Mouse (Mus musculus): ENCODE measurements around the gene Dynlrb1.

Dynlrb1 gene

DNA sequence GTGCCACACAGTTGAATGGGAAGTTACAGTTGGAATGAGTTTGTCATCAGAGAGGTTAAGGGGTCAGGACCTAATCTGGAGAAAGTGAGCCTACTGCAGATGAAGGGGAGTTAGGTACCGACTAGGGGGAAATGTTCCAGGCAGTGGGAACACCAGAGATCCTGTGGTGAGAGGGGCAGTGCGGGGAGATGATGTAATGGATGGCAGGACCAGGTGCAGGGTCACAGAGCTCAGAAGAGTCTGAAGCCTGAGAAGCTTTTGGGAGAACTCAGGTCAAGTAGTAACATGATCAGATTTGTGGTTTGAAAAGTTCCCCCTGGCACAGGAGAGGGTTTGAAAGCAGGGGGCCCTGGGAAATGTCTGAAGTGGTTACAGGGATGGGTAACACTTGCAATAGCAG, 43.8 kb downstream of the Dynlrb1 start:
- DNase-seq (ENCODE audit: low read depth in 2 of 2, low spot score in 2 of 2), result no peak

DNA sequence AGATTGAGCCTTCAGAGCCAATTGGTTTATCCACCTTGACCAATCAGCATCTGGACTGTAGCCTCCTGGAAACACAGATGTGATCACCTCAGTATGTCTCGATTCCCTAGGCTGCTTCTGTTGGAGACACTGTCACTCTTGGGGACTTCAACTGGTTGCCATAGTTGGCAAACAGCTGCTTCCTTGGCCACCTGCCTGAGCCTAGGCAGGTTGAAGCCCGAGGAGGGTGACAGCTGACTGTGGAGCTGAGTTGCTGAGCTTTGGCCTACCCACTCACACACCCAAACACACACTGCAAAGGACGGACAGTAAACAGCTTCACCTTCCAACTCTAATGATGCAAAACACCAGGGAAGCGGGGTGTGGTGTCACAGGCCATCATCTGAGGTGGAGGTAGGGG, 47.5 kb downstream of the Dynlrb1 start:
- no peak for DNase-seq (ENCODE audit: low read depth in 2 of 2, low spot score in 2 of 2)

DNA sequence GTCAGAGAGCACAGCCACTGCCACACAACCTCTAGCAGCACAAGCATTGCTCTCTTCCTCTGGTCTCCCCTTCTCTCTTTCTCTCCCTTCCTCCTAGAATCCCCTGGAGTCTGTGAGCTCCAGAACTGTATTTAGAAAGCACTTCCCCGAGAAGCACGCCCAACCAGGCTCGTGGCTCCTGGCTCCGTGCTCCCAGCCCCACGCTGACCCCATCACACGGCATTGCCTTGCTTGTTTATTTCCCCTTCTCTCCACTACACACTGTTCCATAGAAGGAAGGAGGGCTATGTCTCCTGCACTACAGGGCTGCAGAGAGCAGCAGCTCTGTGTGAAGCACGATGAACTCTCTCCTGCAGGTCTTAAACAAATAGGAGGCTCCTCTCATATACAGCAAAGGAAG, 48.3 kb downstream of the Dynlrb1 start:
- no peak for DNase-seq (ENCODE audit: low read depth in 2 of 2, low spot score in 2 of 2)

DNA sequence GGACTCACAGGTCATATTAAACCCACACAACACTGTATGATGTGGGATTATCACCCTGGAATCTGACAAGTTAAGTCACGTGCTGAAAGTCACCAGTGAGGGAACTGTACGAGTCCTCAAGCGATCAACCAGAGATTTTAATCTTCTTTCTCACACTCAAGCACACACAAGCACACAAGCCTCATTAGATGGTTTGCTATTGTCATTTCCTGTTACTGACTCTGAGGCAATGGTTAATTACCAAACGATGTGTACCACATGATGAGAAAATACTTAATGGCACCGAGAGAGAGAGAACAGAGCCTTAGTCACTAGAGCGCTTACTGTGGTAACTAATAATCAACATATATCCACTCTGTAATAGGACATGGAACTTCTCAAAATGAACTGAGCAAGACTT, 49.4 kb downstream of the Dynlrb1 start:
- no peak for DNase-seq (ENCODE audit: low read depth in 2 of 2, low spot score in 2 of 2)

DNA sequence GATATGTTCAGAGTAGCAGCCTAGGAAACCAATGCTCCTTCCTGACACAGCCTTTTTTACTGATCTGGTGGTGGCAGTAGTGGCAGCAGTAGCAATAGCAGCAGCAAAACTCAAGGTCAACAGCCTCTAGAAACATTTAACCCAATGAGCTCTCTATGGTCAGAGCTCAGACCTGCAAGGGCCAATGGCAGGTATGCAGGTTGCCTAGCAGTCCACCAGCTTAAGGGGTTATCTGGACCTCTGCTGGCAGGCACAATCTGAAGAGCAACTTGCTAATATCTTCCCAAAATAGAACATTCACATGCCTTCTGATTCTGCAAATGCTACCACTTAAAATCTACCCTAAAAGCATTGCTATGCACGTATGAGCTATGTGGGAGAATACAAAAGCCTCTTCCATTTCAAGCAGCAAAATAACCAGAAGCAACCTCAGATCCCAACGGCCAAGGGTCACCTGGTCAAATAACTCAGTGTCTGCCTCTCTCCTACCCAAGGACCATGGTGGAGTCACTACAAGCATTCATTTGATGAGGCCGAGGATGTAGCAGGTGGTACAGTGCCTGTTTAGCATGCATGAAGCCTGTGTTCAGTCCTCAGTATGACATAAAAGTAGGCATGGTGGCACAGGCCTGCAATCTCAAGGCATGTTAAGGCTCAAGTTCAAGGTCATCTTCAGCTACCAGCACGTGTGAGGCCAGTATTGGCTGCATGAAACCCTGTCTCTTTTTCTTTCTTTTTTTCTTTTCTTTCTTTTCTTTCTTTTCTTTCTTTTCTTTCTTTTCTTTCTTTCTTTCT, 51.3 kb downstream of the Dynlrb1 start:
- no peak for DNase-seq (ENCODE audit: low read depth in 2 of 2, low spot score in 2 of 2)

DNA sequence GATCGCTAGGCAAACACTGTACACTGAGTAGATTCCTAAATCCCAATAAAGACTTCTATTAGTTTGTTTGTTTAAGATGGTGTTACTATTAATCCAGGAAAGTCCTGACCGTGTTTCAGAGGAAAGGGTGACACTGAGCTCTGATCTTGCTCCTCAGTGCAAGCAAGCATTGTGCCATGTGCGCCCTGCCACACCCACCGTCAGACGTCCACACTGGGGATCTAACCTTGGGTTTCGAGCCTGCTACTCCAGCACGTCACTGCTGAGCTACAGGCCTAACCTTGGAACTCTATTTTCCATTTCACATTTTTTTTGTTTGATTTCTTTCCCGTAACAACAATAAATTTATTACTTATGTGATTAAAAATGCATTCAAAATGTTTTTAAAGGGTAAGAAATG, 53.7 kb downstream of the Dynlrb1 start:
- no peak for DNase-seq (ENCODE audit: low read depth in 2 of 2, low spot score in 2 of 2)

DNA sequence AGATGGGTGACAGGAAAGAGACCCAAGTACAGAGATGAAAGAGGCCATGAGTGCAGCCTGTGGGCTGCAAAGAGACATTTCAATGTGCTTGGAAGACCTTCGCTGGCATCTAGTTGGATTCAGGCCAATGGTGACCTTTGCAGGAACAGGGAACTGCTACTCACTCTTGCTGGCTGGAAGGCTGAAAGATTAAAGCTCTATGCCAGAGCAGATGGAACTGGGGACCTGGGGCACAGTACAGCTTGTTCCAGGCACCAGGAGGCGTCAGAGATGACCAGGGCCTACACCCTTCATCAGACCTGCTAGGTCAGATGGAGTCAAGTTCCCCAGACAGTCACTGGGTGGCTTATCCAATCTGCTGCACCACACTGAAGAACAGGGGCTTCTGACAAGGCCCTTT, 57.0 kb downstream of the Dynlrb1 start:
- DNase-seq (ENCODE audit: low read depth in 2 of 2, low spot score in 2 of 2), result no peak

DNA sequence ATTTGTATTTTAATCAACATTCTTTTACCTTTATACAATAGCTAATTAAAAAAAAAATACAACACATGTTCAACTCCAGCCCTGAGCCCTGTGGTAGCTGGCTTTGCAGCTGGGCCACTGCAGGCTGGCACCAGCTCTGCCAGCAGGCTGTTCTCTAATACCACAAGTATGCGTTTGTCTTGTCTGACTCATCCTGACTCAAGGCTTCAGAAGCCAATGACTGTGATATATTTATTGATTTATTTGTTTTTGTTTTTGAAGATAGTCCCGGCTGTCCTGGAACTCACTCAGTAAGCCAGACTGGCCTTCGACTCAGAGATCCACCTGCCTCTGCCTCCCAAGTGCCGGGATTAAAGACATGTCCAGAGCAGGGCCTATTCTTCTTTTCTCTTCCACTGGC, 57.6 kb downstream of the Dynlrb1 start:
- no peak for DNase-seq (ENCODE audit: low read depth in 2 of 2, low spot score in 2 of 2)

DNA sequence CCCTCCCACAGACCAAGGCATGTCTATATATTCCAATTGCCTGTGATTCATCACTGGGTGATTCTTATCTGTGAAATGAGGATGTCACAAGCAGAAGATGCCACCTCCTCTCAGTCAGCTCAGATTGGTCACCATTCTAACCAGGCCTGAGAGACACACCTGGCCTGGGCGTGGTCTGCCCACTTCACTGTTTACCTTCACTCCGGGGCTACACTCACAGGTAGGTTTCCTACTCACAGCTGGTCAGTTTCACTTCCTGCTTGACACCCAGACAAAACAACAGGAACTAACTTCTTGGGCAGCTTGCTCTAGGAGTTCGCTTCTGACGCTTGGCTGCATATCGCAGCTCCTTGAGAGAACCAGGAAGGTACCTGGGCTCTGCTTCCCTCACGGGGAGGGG, 59.1 kb downstream of the Dynlrb1 start:
- no peak for DNase-seq (ENCODE audit: low read depth in 2 of 2, low spot score in 2 of 2)

DNA sequence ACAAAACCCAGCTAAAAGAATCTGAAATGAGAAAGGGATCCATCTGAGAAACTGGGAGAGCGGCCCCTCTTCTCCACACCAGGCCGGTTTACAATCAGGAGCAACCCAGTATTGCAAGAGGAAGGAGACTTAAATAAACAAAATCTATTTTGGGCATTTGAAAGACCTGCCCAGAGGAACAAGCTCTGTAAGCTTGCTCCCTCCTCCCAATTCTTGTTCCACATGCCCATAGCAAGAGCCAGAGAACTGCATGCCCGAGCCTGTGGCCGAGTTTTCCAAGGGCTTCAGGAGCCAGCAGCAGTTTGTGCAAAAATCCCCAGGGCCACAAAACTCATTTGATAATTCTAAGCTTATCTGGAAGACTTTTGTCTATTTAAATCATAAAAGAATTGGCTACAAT, 63.2 kb downstream of the Dynlrb1 start:
- no peak for DNase-seq (ENCODE audit: low read depth in 2 of 2, low spot score in 2 of 2)
